Mouse (Mus musculus) ES-Bruce4 (cell line): ENCODE measurements around the gene Osbp.

Source experiments
- CTCF ChIP-seq: IDR thresholded peaks from one replicate; pipeline ENCODE4 v1.8.1; 2011; ENCODE audit warnings: low read depth, low read length
- EP300 ChIP-seq: IDR thresholded peaks from 2 replicates; pipeline ENCODE4 v1.6.1; 2011; ENCODE audit warnings: low read depth, low read length; ENCODE audit not compliant: insufficient read depth
- POLR2A ChIP-seq: IDR thresholded peaks from one replicate; pipeline ENCODE4 v1.8.1; 2011; ENCODE audit warnings: low read length; ENCODE audit not compliant: insufficient read depth

DNA sequence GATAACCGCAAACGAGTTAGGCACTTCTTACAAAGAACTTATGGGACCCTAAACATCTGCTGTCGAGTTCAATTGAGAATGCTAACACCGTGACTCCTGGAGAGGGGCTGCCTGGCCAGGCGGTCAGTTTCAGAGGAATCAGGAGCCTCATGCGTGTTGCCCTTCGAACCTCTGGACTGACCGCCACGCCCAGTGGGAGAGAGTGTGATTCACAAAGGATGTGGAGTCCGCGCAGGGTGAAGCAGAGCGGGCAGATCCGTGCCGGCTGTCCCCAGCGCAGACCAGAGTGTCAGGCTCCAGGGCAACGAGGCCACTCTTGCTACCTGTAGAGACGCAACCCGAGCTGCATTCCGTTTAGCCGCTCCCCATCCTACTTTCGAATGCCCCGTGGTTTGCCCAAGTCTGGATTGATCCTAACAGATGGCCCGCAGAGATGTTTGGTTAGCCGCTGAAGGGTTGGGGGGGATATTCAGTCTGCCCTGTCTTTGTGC is 44.6 kb downstream of the Osbp start:
- TF ChIP-seq CTCF (no peak), EP300 (no peak), POLR2A (no peak)
